Mouse (Mus musculus): Measurements from ENCODE around the gene Tmed9. TPM values are rescaled to one million over a fixed set of nuclear protein-coding genes. Genes with fewer than 3 reads are reported as not detected.
"Not testable (repeated sequence)": the region's sequence is repeated elsewhere in the genome, so short reads cannot be mapped to it uniquely, and the experiment has no call there.

Tmed9 gene
- polyA plus RNA-seq, 1 experiment from 2014 or later = 73.5 TPM

- no peak overlapping the region for H3K9ac ChIP-seq (ENCODE audit: low read depth, low read length)
- peaks cover 13% of the 10 kb centered on the region; the same call in 1 of the 2 replicates for H3K36me3 ChIP-seq (ENCODE audit: control insufficient read depth, insufficient read depth, low read length)
- no peak overlapping the region for H3K27ac ChIP-seq (ENCODE audit: low read depth, low read length)
- no peaks in the 10 kb centered on the region for H3K4me1 ChIP-seq (ENCODE audit: control insufficient read depth, insufficient read depth, low read length)
- no peak overlapping the region for H3K4me2 ChIP-seq (replicated peaks; ENCODE audit: low read depth, low read length)
- no peaks in the 10 kb centered on the region for H3K27me3 ChIP-seq (ENCODE audit: control insufficient read depth, insufficient read depth, low read length)
- no peak overlapping the region for H3K4me3 ChIP-seq (ENCODE audit: low read length)
- H3K9me3 ChIP-seq (ENCODE audit: control insufficient read depth, low read length) = no peaks in the 10 kb centered on the region
- WGBS = 41% methylated on average over 5 of the region's 5 CpGs
- ATAC-seq (ENCODE audit: low FRiP score, low TSS enrichment) = peak; percentile 55; the same call in 1 of the 2 replicates
Measured at GRCm38 (mm10) chr13:55613471-55613870, 39.9 kb downstream of the Tmed9 start.

- Histone ChIP-seq H3K4me1 (ENCODE audit: control insufficient read depth, insufficient read depth, low read length) (peaks cover 3% of the 10 kb centered on the region; the same call in 1 of the 2 replicates), H3K4me2 (replicated peaks; ENCODE audit: low read depth, low read length) (no peak overlapping the region), H3K27ac (ENCODE audit: low read depth, low read length) (no peak overlapping the region), H3K4me3 (ENCODE audit: low read length) (no peak overlapping the region), H3K36me3 (ENCODE audit: control insufficient read depth, insufficient read depth, low read length) (no peaks in the 10 kb centered on the region), H3K9me3 (ENCODE audit: control insufficient read depth, low read length) (no peaks in the 10 kb centered on the region), H3K27me3 (ENCODE audit: control insufficient read depth, insufficient read depth, low read length) (no peaks in the 10 kb centered on the region), H3K9ac (ENCODE audit: low read depth, low read length) (no peak overlapping the region)
- no peak for ATAC-seq (ENCODE audit: low FRiP score, low TSS enrichment)
- WGBS = 94% methylated on average over 4 of the region's 4 CpGs
Measured at GRCm38 (mm10) chr13:55619328-55619727, 45.8 kb downstream of the Tmed9 start.

- Histone ChIP-seq H3K36me3 (ENCODE audit: control insufficient read depth, insufficient read depth, low read length) (peaks cover 5% of the 10 kb centered on the region; the same call in 1 of the 2 replicates), H3K9ac (ENCODE audit: low read depth, low read length) (no peak overlapping the region), H3K27ac (ENCODE audit: low read depth, low read length) (no peak overlapping the region), H3K27me3 (ENCODE audit: control insufficient read depth, insufficient read depth, low read length) (no peaks in the 10 kb centered on the region), H3K4me3 (ENCODE audit: low read length) (no peak overlapping the region), H3K9me3 (ENCODE audit: control insufficient read depth, low read length) (no peaks in the 10 kb centered on the region), H3K4me2 (replicated peaks; ENCODE audit: low read depth, low read length) (no peak overlapping the region), H3K4me1 (ENCODE audit: control insufficient read depth, insufficient read depth, low read length) (peaks cover 6% of the 10 kb centered on the region; the same call in 1 of the 2 replicates)
- 95% methylated on average over 2 of the region's 2 CpGs for WGBS
- ATAC-seq (ENCODE audit: low FRiP score, low TSS enrichment) = no peak
Measured at GRCm38 (mm10) chr13:55620275-55620674, 46.7 kb downstream of the Tmed9 start.

- Histone ChIP-seq H3K36me3 (ENCODE audit: control insufficient read depth, insufficient read depth, low read length) (peaks cover 22% of the 10 kb centered on the region; the same call in 1 of the 2 replicates), H3K27ac (ENCODE audit: low read depth, low read length) (peak overlapping the region; percentile 86), H3K4me3 (ENCODE audit: low read length) (peak overlapping the region; percentile 86), H3K4me2 (replicated peaks; ENCODE audit: low read depth, low read length) (peak overlapping the region; percentile 67), H3K9ac (ENCODE audit: low read depth, low read length) (peak overlapping the region; percentile 79)
- not testable (repeated sequence) for H3K27me3 ChIP-seq (ENCODE audit: control insufficient read depth, insufficient read depth, low read length); H3K4me1 ChIP-seq (ENCODE audit: control insufficient read depth, insufficient read depth, low read length); H3K9me3 ChIP-seq (ENCODE audit: control insufficient read depth, low read length)
- ATAC-seq (ENCODE audit: low FRiP score, low TSS enrichment) = peak; percentile 37
- 22% methylated on average over 20 of the region's 20 CpGs for WGBS
Measured at GRCm38 (mm10) chr13:55622156-55622648, 48.7 kb downstream of the Tmed9 start.

GRCm38 (mm10) chr13:55622649-55623541 is 49.4 kb downstream of the Tmed9 start, which contains the start of gene Caml:
Gene Caml (plus strand): TSS chr13:55623005.
- H3K9ac ChIP-seq (ENCODE audit: low read depth, low read length) = peak within 1 kb of the TSS; percentile 79
- no peaks in the 10 kb centered on the region for H3K27me3 ChIP-seq (ENCODE audit: control insufficient read depth, insufficient read depth, low read length)
- peaks cover 6% of the 10 kb centered on the region; the same call in 1 of the 2 replicates for H3K4me1 ChIP-seq (ENCODE audit: control insufficient read depth, insufficient read depth, low read length)
- under 1% methylated on average over 59 of the region's 59 CpGs for WGBS
- peak within 1 kb of the TSS; percentile 67 for H3K4me2 ChIP-seq (replicated peaks; ENCODE audit: low read depth, low read length)
- no peaks in the 10 kb centered on the region for H3K9me3 ChIP-seq (ENCODE audit: control insufficient read depth, low read length)
- ATAC-seq (ENCODE audit: low FRiP score, low TSS enrichment) = peak; percentile 98
- peak within 1 kb of the TSS; percentile 86 for H3K4me3 ChIP-seq (ENCODE audit: low read length)
- H3K36me3 ChIP-seq (ENCODE audit: control insufficient read depth, insufficient read depth, low read length) = peaks cover 25% of the 10 kb centered on the region; the same call in 1 of the 2 replicates
- H3K27ac ChIP-seq (ENCODE audit: low read depth, low read length) = peak within 1 kb of the TSS; percentile 86

- WGBS = 7% methylated on average over 30 of the region's 30 CpGs
- Histone ChIP-seq H3K4me1 (ENCODE audit: control insufficient read depth, insufficient read depth, low read length) (peaks cover 4% of the 10 kb centered on the region; the same call in 1 of the 2 replicates), H3K27ac (ENCODE audit: low read depth, low read length) (peak within 1 kb of the TSS; percentile 51; the same call in 1 of the 2 replicates), H3K4me3 (ENCODE audit: low read length) (peak within 1 kb of the TSS; percentile 99), H3K27me3 (ENCODE audit: control insufficient read depth, insufficient read depth, low read length) (no peaks in the 10 kb centered on the region), H3K4me2 (replicated peaks; ENCODE audit: low read depth, low read length) (peak within 1 kb of the TSS; percentile 83), H3K36me3 (ENCODE audit: control insufficient read depth, insufficient read depth, low read length) (peaks cover 49% of the 10 kb centered on the region), H3K9me3 (ENCODE audit: control insufficient read depth, low read length) (no peaks in the 10 kb centered on the region), H3K9ac (ENCODE audit: low read depth, low read length) (peak within 1 kb of the TSS; percentile 93)
- peak; percentile 88 for ATAC-seq (ENCODE audit: low FRiP score, low TSS enrichment)
Measured at GRCm38 (mm10) chr13:55634639-55635127, 61.2 kb downstream of the Tmed9 start, which contains the start of gene Ddx46. Gene Ddx46 (plus strand): TSS chr13:55635027.

GRCm38 (mm10) chr13:55635146-55635571 is 61.6 kb downstream of the Tmed9 start:
- H3K27ac ChIP-seq (ENCODE audit: low read depth, low read length) = peak overlapping the region; percentile 51; the same call in 1 of the 2 replicates
- ATAC-seq (ENCODE audit: low FRiP score, low TSS enrichment) = peak; percentile 65

GRCm38 (mm10) chr13:55636185-55636983 is 62.9 kb downstream of the Tmed9 start:
- 88% methylated on average over 14 of the region's 14 CpGs for WGBS
- Histone ChIP-seq H3K4me3 (ENCODE audit: low read length) (no peak overlapping the region), H3K27ac (ENCODE audit: low read depth, low read length) (no peak overlapping the region)

More at GRCm38 (mm10) chr13:55635146-55635571, 61.6 kb downstream of the Tmed9 start:
- peak overlapping the region; percentile 93 for H3K9ac ChIP-seq (ENCODE audit: low read depth, low read length)
- H3K4me1 ChIP-seq (ENCODE audit: control insufficient read depth, insufficient read depth, low read length) = peaks cover 4% of the 10 kb centered on the region; the same call in 1 of the 2 replicates
- H3K9me3 ChIP-seq (ENCODE audit: control insufficient read depth, low read length) = no peaks in the 10 kb centered on the region
- peaks cover 49% of the 10 kb centered on the region for H3K36me3 ChIP-seq (ENCODE audit: control insufficient read depth, insufficient read depth, low read length)
- under 1% methylated on average over 37 of the region's 40 CpGs for WGBS
- peak overlapping the region; percentile 99 for H3K4me3 ChIP-seq (ENCODE audit: low read length)
- H3K27me3 ChIP-seq (ENCODE audit: control insufficient read depth, insufficient read depth, low read length) = no peaks in the 10 kb centered on the region
- H3K4me2 ChIP-seq (replicated peaks; ENCODE audit: low read depth, low read length) = peak overlapping the region; percentile 83

More at GRCm38 (mm10) chr13:55636185-55636983, 62.9 kb downstream of the Tmed9 start:
- no peak overlapping the region for H3K4me2 ChIP-seq (replicated peaks; ENCODE audit: low read depth, low read length)
- peaks cover 49% of the 10 kb centered on the region for H3K36me3 ChIP-seq (ENCODE audit: control insufficient read depth, insufficient read depth, low read length)
- no peaks in the 10 kb centered on the region for H3K27me3 ChIP-seq (ENCODE audit: control insufficient read depth, insufficient read depth, low read length)
- H3K9me3 ChIP-seq (ENCODE audit: control insufficient read depth, low read length) = no peaks in the 10 kb centered on the region
- ATAC-seq (ENCODE audit: low FRiP score, low TSS enrichment) = no peak
- no peak overlapping the region for H3K9ac ChIP-seq (ENCODE audit: low read depth, low read length)
- peaks cover 4% of the 10 kb centered on the region; the same call in 1 of the 2 replicates for H3K4me1 ChIP-seq (ENCODE audit: control insufficient read depth, insufficient read depth, low read length)

Measured in kidney, embryonic 14.5 days (tissue).